Mouse (Mus musculus) layer of hippocampus, postnatal 10 days (tissue): Measurements from ENCODE around the gene Veph1. TPM values are rescaled to one million over a fixed set of nuclear protein-coding genes. Genes with fewer than 3 reads are reported as not detected.

Experiments
- DNase-seq, 2 experiments: peaks; one replicate each; pipeline ENCODE4 v3.0.0; 2021; ENCODE audit warnings: low spot score in 2 of 2
- total RNA-seq, 2 experiments: library from RNA; stranded (reverse); gene quantifications; 2 replicates each; pipeline ENCODE4 v1.2.3; 2021

Veph1 gene
- total RNA-seq, 2 experiments from 2014 or later = 2.2 TPM

- no peak for DNase-seq
Measured at GRCm38 (mm10) chr3:66102599-66102932, 194.1 kb downstream of the Veph1 start.

- no peak for DNase-seq
Measured at GRCm38 (mm10) chr3:66101809-66102598, 194.6 kb downstream of the Veph1 start.

GRCm38 (mm10) chr3:66101074-66101473 is 195.6 kb downstream of the Veph1 start:
- DNase-seq = no peak

GRCm38 (mm10) chr3:66091746-66092145 is 204.9 kb downstream of the Veph1 start:
- DNase-seq = no peak

GRCm38 (mm10) chr3:66087608-66088007 is 209.0 kb downstream of the Veph1 start:
- peak; percentile 31 to 34 for DNase-seq

GRCm38 (mm10) chr3:66083856-66084255 is 212.8 kb downstream of the Veph1 start:
- no peak for DNase-seq

- no peak for DNase-seq
Measured at GRCm38 (mm10) chr3:66083407-66083806, 213.2 kb downstream of the Veph1 start.

- DNase-seq = no peak
Measured at GRCm38 (mm10) chr3:66082975-66083374, 213.7 kb downstream of the Veph1 start.

GRCm38 (mm10) chr3:66081363-66081736 is 215.3 kb downstream of the Veph1 start:
- no peak for DNase-seq

- DNase-seq = no peak
Measured at GRCm38 (mm10) chr3:66080631-66081362, 215.8 kb downstream of the Veph1 start.

- DNase-seq = no peak
Measured at GRCm38 (mm10) chr3:66079886-66080285, 216.8 kb downstream of the Veph1 start.

GRCm38 (mm10) chr3:66078898-66079537 is 217.6 kb downstream of the Veph1 start:
- DNase-seq = no peak

- DNase-seq = peak in 1 of 2 experiments; percentile 39
Measured at GRCm38 (mm10) chr3:66078026-66078721, 218.5 kb downstream of the Veph1 start.

- DNase-seq = no peak
Measured at GRCm38 (mm10) chr3:66070274-66070673, 226.4 kb downstream of the Veph1 start.

GRCm38 (mm10) chr3:66063881-66064280 is 232.8 kb downstream of the Veph1 start:
- DNase-seq = no peak

GRCm38 (mm10) chr3:66056912-66057311 is 239.7 kb downstream of the Veph1 start:
- DNase-seq = no peak

GRCm38 (mm10) chr3:66055652-66056051 is 241.0 kb downstream of the Veph1 start:
- DNase-seq = no peak

GRCm38 (mm10) chr3:66050092-66050886 is 246.3 kb downstream of the Veph1 start:
- DNase-seq = no peak

- DNase-seq = no peak
Measured at GRCm38 (mm10) chr3:66040857-66041494, 255.7 kb downstream of the Veph1 start.

GRCm38 (mm10) chr3:66035226-66035625 is 261.4 kb downstream of the Veph1 start:
- no peak for DNase-seq
